Mouse (Mus musculus) cerebellum, adult 2 months (tissue): Measurements from ENCODE around the gene 2900026A02Rik.

Experiments used
- CTCF ChIP-seq: fragments of 200-500 bp; IDR thresholded peaks from 2 replicates; pipeline ENCODE4 v1.5.1; 2011; ENCODE audit warnings: low read depth, mild to moderate bottlenecking, control low read depth, low read length, moderate library complexity, borderline replicate concordance; ENCODE audit not compliant: insufficient read depth
- POLR2A ChIP-seq: fragments of 200-500 bp; IDR thresholded peaks from 2 replicates; pipeline ENCODE4 v1.6.1; 2011; ENCODE audit warnings: low read length, control low read depth, borderline replicate concordance; ENCODE audit not compliant: insufficient read depth

- TF ChIP-seq POLR2A (no peak), CTCF (no peak)
Observed at GRCm38 (mm10) chr5:113219450-113219849, 1.6 kb downstream of the 2900026A02Rik start.
